Mouse (Mus musculus) liver, postnatal 0 days (tissue): ENCODE measurements around the gene Chst14. TPM values are rescaled to one million over a fixed set of nuclear protein-coding genes. Genes with fewer than 3 reads are reported as not detected.

Experiments used
- ATAC-seq: fragments of 200-750 bp; cut with Nextera tagmentation; 2 replicates; pipeline ENCODE4 v1.8.0; 2017; ENCODE audit warnings: mild to moderate bottlenecking, moderate library complexity
- DNase-seq: peaks from one replicate; pipeline ENCODE4 v3.0.0-alpha.2; 2016
- H3K27ac ChIP-seq: fragments of 300-500 bp; sonication (generic); 2 replicates; pipeline ENCODE4 v1.5.1; 2014; ENCODE audit warnings: antibody characterized with exemption, moderate library complexity, mild to moderate bottlenecking, low read depth
- H3K27me3 ChIP-seq: fragments of 300-500 bp; sonication (generic); 2 replicates; pipeline ENCODE4 v1.6.1; 2014; ENCODE audit warnings: low read length, control low read depth, mixed read lengths; ENCODE audit not compliant: insufficient read depth
- H3K36me3 ChIP-seq: fragments of 300-500 bp; sonication (generic); replicated peaks from 2 replicates; pipeline ENCODE4 v1.6.1; 2014; ENCODE audit warnings: mild to moderate bottlenecking, control low read depth, low read length, moderate library complexity, mixed read lengths; ENCODE audit not compliant: insufficient read depth
- H3K4me1 ChIP-seq: fragments of 300-500 bp; sonication (generic); 2 replicates; pipeline ENCODE4 v1.6.1; 2014; ENCODE audit warnings: antibody characterized with exemption, mild to moderate bottlenecking, control low read depth; ENCODE audit not compliant: insufficient read depth
- H3K4me2 ChIP-seq: fragments of 300-500 bp; sonication (generic); 2 replicates; pipeline ENCODE4 v1.6.1; 2014; ENCODE audit warnings: low read depth, mild to moderate bottlenecking, low read length, moderate library complexity, mixed read lengths
- H3K4me3 ChIP-seq: fragments of 300-500 bp; sonication (generic); 2 replicates; pipeline ENCODE4 v1.5.1; 2014; ENCODE audit warnings: low read depth, low read length
- H3K9ac ChIP-seq: fragments of 300-500 bp; sonication (generic); replicated peaks from 2 replicates; pipeline ENCODE4 v1.6.1; 2014; ENCODE audit warnings: mild to moderate bottlenecking, moderate library complexity
- H3K9me3 ChIP-seq: fragments of 300-500 bp; sonication (generic); 2 replicates; pipeline ENCODE4 v1.6.1; 2016; ENCODE audit warnings: mild to moderate bottlenecking, control low read depth, low read length, mixed read lengths
- CTCF ChIP-seq: sonication (generic); IDR thresholded peaks from 2 replicates; pipeline ENCODE4 v1.5.1; 2016; ENCODE audit warnings: antibody characterized with exemption, low read depth
- EP300 ChIP-seq: IDR thresholded peaks from 2 replicates; pipeline ENCODE4 v1.6.1; 2016; ENCODE audit warnings: antibody characterized with exemption, low read depth, mild to moderate bottlenecking
- WGBS: fragments of 180-500 bp; shearing (Covaris S2); extraction: QIAGEN DNeasy Blood & Tissue Kit; methylation state at CpG from one replicate; pipeline ENCODE4 v1.1.7; 2014; ENCODE audit not compliant: insufficient replicate concordance; 5-methylcytosine and 5-hydroxymethylcytosine counted together
- polyA plus RNA-seq: library from polyadenylated mRNA; unstranded; fragments of >200 nt; fragmentation: Nextera tagmentation; extraction: Ambion mirVana; gene quantifications from 2 replicates; pipeline ENCODE4 v1.2.1, GENCODE M21; 2015

Chst14 gene
- polyA plus RNA-seq, 1 experiment from 2014 or later = 4.5 TPM

GRCm38 (mm10) chr2:118976941-118977340, 50.6 kb downstream of the Chst14 start:
- Histone ChIP-seq H3K9ac (no peak overlapping the region), H3K27ac (no peak overlapping the region), H3K4me3 (peak overlapping the region; percentile 54), H3K27me3 (peaks cover 19% of the 10 kb centered on the region), H3K9me3 (no peaks in the 10 kb centered on the region), H3K4me2 (peak overlapping the region; percentile 92), H3K36me3 (no peaks in the 10 kb centered on the region), H3K4me1 (peaks cover 18% of the 10 kb centered on the region)
- DNase-seq (no peak), ATAC-seq (no peak)
- WGBS = 12% methylated on average over 5 of the region's 5 CpGs
- no peak for TF ChIP-seq CTCF
- no peak for TF ChIP-seq EP300

- H3K27me3 ChIP-seq = peaks cover 19% of the 10 kb centered on the region
- no peak for DNase-seq
Observed at GRCm38 (mm10) chr2:118978064-118978463, 51.8 kb downstream of the Chst14 start.

More at GRCm38 (mm10) chr2:118978064-118978463, 51.8 kb downstream of the Chst14 start:
- WGBS = 37% methylated on average over 6 of the region's 6 CpGs
- H3K4me3 ChIP-seq = no peak overlapping the region
- no peaks in the 10 kb centered on the region for H3K9me3 ChIP-seq
- H3K27ac ChIP-seq = no peak overlapping the region
- ATAC-seq = no peak
- no peak overlapping the region for H3K4me2 ChIP-seq
- no peak overlapping the region for H3K9ac ChIP-seq
- TF ChIP-seq CTCF (peak; percentile 38), EP300 (no peak)
- H3K4me1 ChIP-seq = peaks cover 18% of the 10 kb centered on the region; the same call in 1 of the 2 replicates
- H3K36me3 ChIP-seq = no peaks in the 10 kb centered on the region

Other genes starting within 250 kb of the Chst14 start
- 0.02 TPM in 1 of 2 replicates, not detected in the other for gene Ankrd63, start 222.5 kb upstream of the Chst14 start, polyA plus RNA-seq
- 1.7 and 1.9 TPM in 2 replicates for gene Plcb2, start 198.1 kb upstream of the Chst14 start, polyA plus RNA-seq
- 14.0 and 14.7 TPM in 2 replicates for gene Inafm2, start 180.7 kb upstream of the Chst14 start, polyA plus RNA-seq
- gene Ccdc9b, start 163.8 kb upstream of the Chst14 start, polyA plus RNA-seq = 0.36 and 0.52 TPM in 2 replicates
- not detected in 2 replicates for gene Phgr1, start 153.7 kb upstream of the Chst14 start, polyA plus RNA-seq
- 0.06 and 0.14 TPM in 2 replicates for gene Disp2, start 146.8 kb upstream of the Chst14 start, polyA plus RNA-seq
- 28.8 and 31.4 TPM in 2 replicates for gene Knstrn, start 112.5 kb upstream of the Chst14 start, polyA plus RNA-seq
- gene Ivd, start 64.5 kb upstream of the Chst14 start, polyA plus RNA-seq = 47.0 and 50.4 TPM in 2 replicates
- 2.4 and 2.5 TPM in 2 replicates for gene Bahd1, start 26.1 kb upstream of the Chst14 start, polyA plus RNA-seq
- 12.2 and 12.8 TPM in 2 replicates for gene Ccdc32, start 102.9 kb downstream of the Chst14 start, polyA plus RNA-seq
- 1.3 and 2.1 TPM in 2 replicates for gene Rpusd2, start 108.3 kb downstream of the Chst14 start, polyA plus RNA-seq
- 34.0 and 35.2 TPM in 2 replicates for gene Knl1, start 120.6 kb downstream of the Chst14 start, polyA plus RNA-seq
- gene Rad51, start 186.3 kb downstream of the Chst14 start, polyA plus RNA-seq = 11.2 and 13.0 TPM in 2 replicates
- 37.0 and 39.0 TPM in 2 replicates for gene Rmdn3, start 230.5 kb downstream of the Chst14 start, polyA plus RNA-seq
- gene Gchfr, start 241.3 kb downstream of the Chst14 start, polyA plus RNA-seq = 263 and 271 TPM in 2 replicates
- 0.06 and 0.08 TPM in 2 replicates for gene Gm14137, start 248.0 kb downstream of the Chst14 start, polyA plus RNA-seq